Mouse (Mus musculus) embryonic facial prominence, embryonic 11.5 days (tissue): ENCODE data around the gene Med12l. TPM values are rescaled to one million over a fixed set of nuclear protein-coding genes. Genes with fewer than 3 reads are reported as not detected.
"Not testable (repeated sequence)": the region's sequence is repeated elsewhere in the genome, so short reads cannot be mapped to it uniquely, and the experiment has no call there.

Experiments used
- ATAC-seq: fragments of 200-750 bp; cut with Nextera tagmentation; replicated peaks from 2 replicates; pipeline ENCODE4 v1.8.0; 2017; ENCODE audit warnings: low read depth; ENCODE audit not compliant: insufficient number of reproducible peaks, low FRiP score, low TSS enrichment
- DNase-seq: peaks from one replicate; pipeline ENCODE4 v3.0.0-alpha.2; 2015; ENCODE audit warnings: low spot score
- H3K27ac ChIP-seq: fragments of 300-500 bp; sonication (generic); replicated peaks from 2 replicates; pipeline ENCODE4 v1.5.1; 2014; ENCODE audit warnings: mild to moderate bottlenecking, low read depth, low read length, control low read depth
- H3K27me3 ChIP-seq: fragments of 300-500 bp; sonication (generic); 2 replicates; pipeline ENCODE4 v1.6.1; 2014; ENCODE audit warnings: mild to moderate bottlenecking, low read length, moderate library complexity, mixed read lengths; ENCODE audit not compliant: control insufficient read depth, insufficient read depth
- H3K36me3 ChIP-seq: fragments of 300-500 bp; sonication (generic); replicated peaks from 2 replicates; pipeline ENCODE4 v1.6.1; 2014; ENCODE audit warnings: low read depth, mild to moderate bottlenecking, low read length, moderate library complexity, mixed read lengths; ENCODE audit not compliant: control insufficient read depth, insufficient read depth
- H3K4me1 ChIP-seq: fragments of 300-500 bp; sonication (generic); 2 replicates; pipeline ENCODE4 v1.6.1; 2014; ENCODE audit warnings: low read length, mixed read lengths; ENCODE audit not compliant: control insufficient read depth, insufficient read depth
- H3K4me2 ChIP-seq: fragments of 300-500 bp; sonication (generic); 2 replicates; pipeline ENCODE4 v1.6.1; 2014; ENCODE audit warnings: low read depth, mild to moderate bottlenecking, control low read depth, low read length, moderate library complexity
- H3K4me3 ChIP-seq: fragments of 300-500 bp; sonication (generic); 2 replicates; pipeline ENCODE4 v1.5.1; 2014; ENCODE audit warnings: low read depth, low read length, control low read depth
- H3K9ac ChIP-seq: fragments of 300-500 bp; sonication (generic); replicated peaks from 2 replicates; pipeline ENCODE4 v1.6.1; 2014; ENCODE audit warnings: mild to moderate bottlenecking, control low read depth, low read length
- H3K9me3 ChIP-seq: fragments of 300-500 bp; sonication (generic); replicated peaks from 2 replicates; pipeline ENCODE4 v1.6.1; 2016; ENCODE audit warnings: mild to moderate bottlenecking, low read length, inconsistent platforms, mixed read lengths; ENCODE audit not compliant: control insufficient read depth
- WGBS: fragments of 180-500 bp; shearing (Covaris S2); extraction: QIAGEN DNeasy Blood & Tissue Kit; methylation state at CpG from one replicate; pipeline ENCODE4 v1.1.7; 2014; 5-methylcytosine and 5-hydroxymethylcytosine counted together
- polyA plus RNA-seq: library from polyadenylated mRNA; unstranded; fragments of >200 nt; fragmentation: Nextera tagmentation; extraction: Ambion mirVana; gene quantifications from 2 replicates; pipeline ENCODE4 v1.2.1, GENCODE M21; 2014

Med12l gene
- polyA plus RNA-seq, 1 experiment from 2014 or later = 2.2 TPM

GRCm38 (mm10) chr3:59065937-59066336, 60.3 kb downstream of the Med12l start:
- 87% methylated on average over 3 of the region's 3 CpGs for WGBS

GRCm38 (mm10) chr3:59066558-59067294, 61.1 kb downstream of the Med12l start:
- 78% methylated on average over 8 of the region's 8 CpGs for WGBS
- DNase-seq (no peak), ATAC-seq (no peak)
- no peak overlapping the region for H3K4me3 ChIP-seq
- H3K4me1 ChIP-seq = no peaks in the 10 kb centered on the region
- H3K9ac ChIP-seq = no peak overlapping the region
- H3K36me3 ChIP-seq = no peaks in the 10 kb centered on the region
- no peak overlapping the region for H3K27ac ChIP-seq
- no peak overlapping the region for H3K4me2 ChIP-seq
- no peaks in the 10 kb centered on the region for H3K27me3 ChIP-seq
- no peaks in the 10 kb centered on the region for H3K9me3 ChIP-seq

More at GRCm38 (mm10) chr3:59065937-59066336, 60.3 kb downstream of the Med12l start:
- DNase-seq (no peak), ATAC-seq (no peak)
- no peak overlapping the region for H3K4me2 ChIP-seq
- no peak overlapping the region for H3K4me3 ChIP-seq
- H3K27me3 ChIP-seq = no peaks in the 10 kb centered on the region
- H3K36me3 ChIP-seq = no peaks in the 10 kb centered on the region
- no peaks in the 10 kb centered on the region for H3K4me1 ChIP-seq
- no peak overlapping the region for H3K9ac ChIP-seq
- H3K9me3 ChIP-seq = no peaks in the 10 kb centered on the region
- no peak overlapping the region for H3K27ac ChIP-seq

- not testable (repeated sequence) for H3K27ac ChIP-seq, H3K9me3 ChIP-seq, H3K9ac ChIP-seq, H3K4me2 ChIP-seq, ATAC-seq, H3K36me3 ChIP-seq, H3K4me1 ChIP-seq, DNase-seq, H3K4me3 ChIP-seq, H3K27me3 ChIP-seq
- WGBS = 79% methylated on average over 1 of the region's 1 CpGs
Observed at GRCm38 (mm10) chr3:59069071-59069470, 63.4 kb downstream of the Med12l start.

GRCm38 (mm10) chr3:59077278-59077677, 71.7 kb downstream of the Med12l start:
- H3K4me2 ChIP-seq = no peak overlapping the region
- no peak for ATAC-seq
- H3K4me3 ChIP-seq = no peak overlapping the region
- WGBS = 58% methylated on average over 4 of the region's 4 CpGs
- no peaks in the 10 kb centered on the region for H3K9me3 ChIP-seq
- DNase-seq = peak; percentile 38
- H3K36me3 ChIP-seq = no peaks in the 10 kb centered on the region
- H3K4me1 ChIP-seq = peaks cover 4% of the 10 kb centered on the region; the same call in 1 of the 2 replicates
- no peak overlapping the region for H3K27ac ChIP-seq
- no peaks in the 10 kb centered on the region for H3K27me3 ChIP-seq
- H3K9ac ChIP-seq = no peak overlapping the region

- Histone ChIP-seq H3K36me3 (no peaks in the 10 kb centered on the region), H3K9ac (no peak overlapping the region)
- WGBS = 63% methylated on average over 11 of the region's 11 CpGs
Observed at GRCm38 (mm10) chr3:59078585-59078984, 73.0 kb downstream of the Med12l start.

GRCm38 (mm10) chr3:59079327-59079726, 73.7 kb downstream of the Med12l start:
- Histone ChIP-seq H3K9me3 (no peaks in the 10 kb centered on the region), H3K4me1 (peaks cover 4% of the 10 kb centered on the region; the same call in 1 of the 2 replicates), H3K4me3 (no peak overlapping the region), H3K27ac (no peak overlapping the region), H3K36me3 (no peaks in the 10 kb centered on the region), H3K27me3 (no peaks in the 10 kb centered on the region), H3K9ac (no peak overlapping the region), H3K4me2 (no peak overlapping the region)
- ATAC-seq = 0 out of 2 replicates have a peak, but pooled peaks have one; percentile 14
- WGBS = 40% methylated on average over 4 of the region's 4 CpGs
- peak; percentile 82 for DNase-seq

More at GRCm38 (mm10) chr3:59078585-59078984, 73.0 kb downstream of the Med12l start:
- ATAC-seq (no peak), DNase-seq (no peak)
- Histone ChIP-seq H3K4me3 (no peak overlapping the region), H3K4me2 (no peak overlapping the region), H3K4me1 (peaks cover 4% of the 10 kb centered on the region; the same call in 1 of the 2 replicates), H3K27ac (no peak overlapping the region), H3K27me3 (no peaks in the 10 kb centered on the region), H3K9me3 (no peaks in the 10 kb centered on the region)

- H3K4me3 ChIP-seq = no peak overlapping the region
- no peaks in the 10 kb centered on the region for H3K36me3 ChIP-seq
- peak; percentile 50 for ATAC-seq
- 0 out of 2 replicates have a peak overlapping the region, but pooled peaks have one; percentile 11 for H3K4me2 ChIP-seq
- no peak overlapping the region for H3K9ac ChIP-seq
- peaks cover 4% of the 10 kb centered on the region; the same call in 1 of the 2 replicates for H3K4me1 ChIP-seq
- peak; percentile 33 for DNase-seq
- H3K9me3 ChIP-seq = no peaks in the 10 kb centered on the region
- H3K27me3 ChIP-seq = no peaks in the 10 kb centered on the region
- 9% methylated on average over 6 of the region's 6 CpGs for WGBS
- H3K27ac ChIP-seq = no peak overlapping the region
Observed at GRCm38 (mm10) chr3:59080293-59080916, 74.8 kb downstream of the Med12l start.

- WGBS = 6% methylated on average over 7 of the region's 7 CpGs
- Histone ChIP-seq H3K4me1 (peaks cover 4% of the 10 kb centered on the region; the same call in 1 of the 2 replicates), H3K4me3 (no peak overlapping the region), H3K9me3 (no peaks in the 10 kb centered on the region), H3K36me3 (no peaks in the 10 kb centered on the region), H3K4me2 (0 out of 2 replicates have a peak overlapping the region, but pooled peaks have one; percentile 11), H3K9ac (no peak overlapping the region), H3K27me3 (no peaks in the 10 kb centered on the region), H3K27ac (no peak overlapping the region)
- peak; percentile 22 for DNase-seq
- peak; percentile 56; the same call in 1 of the 2 replicates for ATAC-seq
Observed at GRCm38 (mm10) chr3:59080919-59081318, 75.3 kb downstream of the Med12l start.
